Mouse (Mus musculus) liver, postnatal 0 days (tissue): ENCODE measurements around the gene Gm28035. TPM values are rescaled to one million over a fixed set of nuclear protein-coding genes. Genes with fewer than 3 reads are reported as not detected.

Experiments
- ATAC-seq: fragments of 200-750 bp; cut with Nextera tagmentation; 2 replicates; pipeline ENCODE4 v1.8.0; 2017; ENCODE audit warnings: mild to moderate bottlenecking, moderate library complexity
- DNase-seq: peaks from one replicate; pipeline ENCODE4 v3.0.0-alpha.2; 2016
- H3K27ac ChIP-seq: fragments of 300-500 bp; sonication (generic); 2 replicates; pipeline ENCODE4 v1.5.1; 2014; ENCODE audit warnings: antibody characterized with exemption, moderate library complexity, mild to moderate bottlenecking, low read depth
- H3K27me3 ChIP-seq: fragments of 300-500 bp; sonication (generic); 2 replicates; pipeline ENCODE4 v1.6.1; 2014; ENCODE audit warnings: low read length, control low read depth, mixed read lengths; ENCODE audit not compliant: insufficient read depth
- H3K36me3 ChIP-seq: fragments of 300-500 bp; sonication (generic); replicated peaks from 2 replicates; pipeline ENCODE4 v1.6.1; 2014; ENCODE audit warnings: mild to moderate bottlenecking, control low read depth, low read length, moderate library complexity, mixed read lengths; ENCODE audit not compliant: insufficient read depth
- H3K4me1 ChIP-seq: fragments of 300-500 bp; sonication (generic); 2 replicates; pipeline ENCODE4 v1.6.1; 2014; ENCODE audit warnings: antibody characterized with exemption, mild to moderate bottlenecking, control low read depth; ENCODE audit not compliant: insufficient read depth
- H3K4me2 ChIP-seq: fragments of 300-500 bp; sonication (generic); 2 replicates; pipeline ENCODE4 v1.6.1; 2014; ENCODE audit warnings: low read depth, mild to moderate bottlenecking, low read length, moderate library complexity, mixed read lengths
- H3K4me3 ChIP-seq: fragments of 300-500 bp; sonication (generic); 2 replicates; pipeline ENCODE4 v1.5.1; 2014; ENCODE audit warnings: low read depth, low read length
- H3K9ac ChIP-seq: fragments of 300-500 bp; sonication (generic); replicated peaks from 2 replicates; pipeline ENCODE4 v1.6.1; 2014; ENCODE audit warnings: mild to moderate bottlenecking, moderate library complexity
- H3K9me3 ChIP-seq: fragments of 300-500 bp; sonication (generic); 2 replicates; pipeline ENCODE4 v1.6.1; 2016; ENCODE audit warnings: mild to moderate bottlenecking, control low read depth, low read length, mixed read lengths
- CTCF ChIP-seq: sonication (generic); IDR thresholded peaks from 2 replicates; pipeline ENCODE4 v1.5.1; 2016; ENCODE audit warnings: antibody characterized with exemption, low read depth
- EP300 ChIP-seq: IDR thresholded peaks from 2 replicates; pipeline ENCODE4 v1.6.1; 2016; ENCODE audit warnings: antibody characterized with exemption, low read depth, mild to moderate bottlenecking
- WGBS: fragments of 180-500 bp; shearing (Covaris S2); extraction: QIAGEN DNeasy Blood & Tissue Kit; methylation state at CpG from one replicate; pipeline ENCODE4 v1.1.7; 2014; ENCODE audit not compliant: insufficient replicate concordance; 5-methylcytosine and 5-hydroxymethylcytosine counted together
- polyA plus RNA-seq: library from polyadenylated mRNA; unstranded; fragments of >200 nt; fragmentation: Nextera tagmentation; extraction: Ambion mirVana; gene quantifications from 2 replicates; pipeline ENCODE4 v1.2.1, GENCODE M21; 2015

The Gm28035 gene
- polyA plus RNA-seq, 1 experiment from 2014 or later, result 0.14 TPM

DNA sequence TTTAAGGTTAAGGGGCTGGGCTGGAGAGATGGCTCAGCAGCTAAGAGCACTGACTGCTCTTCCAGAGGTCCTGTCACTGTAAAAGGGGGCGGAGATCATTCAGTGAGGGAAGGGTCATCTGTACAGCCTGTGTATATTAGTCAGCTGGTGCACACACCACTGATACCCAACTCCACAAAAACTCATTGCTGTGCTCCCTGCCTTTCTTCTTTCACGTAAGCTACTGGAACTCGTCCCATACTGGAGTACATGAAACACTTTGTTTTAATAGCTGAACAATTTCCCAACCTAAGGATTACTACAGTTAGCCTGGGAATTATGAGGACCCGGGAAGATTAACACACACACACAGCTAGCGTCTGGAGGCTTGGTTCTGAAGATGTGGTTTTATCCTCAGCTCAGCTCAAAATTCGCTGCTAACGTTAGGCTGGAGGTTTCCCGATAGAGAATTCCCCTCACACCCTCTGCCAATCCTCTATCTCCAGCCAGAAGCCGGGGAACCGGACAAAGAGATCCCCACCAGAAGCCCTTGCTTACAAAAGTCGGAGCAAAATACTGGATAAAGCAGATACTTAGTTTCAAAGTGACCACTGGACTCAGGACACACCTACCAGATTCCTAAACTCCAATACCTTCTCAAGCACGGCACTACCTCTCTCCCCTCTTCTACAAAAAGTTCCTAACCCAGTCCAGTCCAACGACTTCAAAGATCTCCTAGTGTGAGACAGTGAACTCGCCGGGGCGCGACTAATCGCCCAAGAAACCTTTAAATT, 3.8 kb upstream of the Gm28035 start:
- no peaks in the 10 kb centered on the region for H3K9me3 ChIP-seq
- ATAC-seq (no peak), DNase-seq (no peak)
- H3K27me3 ChIP-seq, result no peaks in the 10 kb centered on the region
- 2% methylated on average over 18 of the region's 18 CpGs for WGBS
- peak overlapping the region; percentile 94 for H3K4me3 ChIP-seq
- H3K9ac ChIP-seq, result peak overlapping the region; percentile 97
- H3K4me2 ChIP-seq, result peak overlapping the region; percentile 88
- H3K36me3 ChIP-seq, result peaks cover 15% of the 10 kb centered on the region
- peaks cover 38% of the 10 kb centered on the region for H3K4me1 ChIP-seq
- peak overlapping the region; percentile 87 for H3K27ac ChIP-seq
- no peak for TF ChIP-seq EP300
- no peak for TF ChIP-seq CTCF

DNA sequence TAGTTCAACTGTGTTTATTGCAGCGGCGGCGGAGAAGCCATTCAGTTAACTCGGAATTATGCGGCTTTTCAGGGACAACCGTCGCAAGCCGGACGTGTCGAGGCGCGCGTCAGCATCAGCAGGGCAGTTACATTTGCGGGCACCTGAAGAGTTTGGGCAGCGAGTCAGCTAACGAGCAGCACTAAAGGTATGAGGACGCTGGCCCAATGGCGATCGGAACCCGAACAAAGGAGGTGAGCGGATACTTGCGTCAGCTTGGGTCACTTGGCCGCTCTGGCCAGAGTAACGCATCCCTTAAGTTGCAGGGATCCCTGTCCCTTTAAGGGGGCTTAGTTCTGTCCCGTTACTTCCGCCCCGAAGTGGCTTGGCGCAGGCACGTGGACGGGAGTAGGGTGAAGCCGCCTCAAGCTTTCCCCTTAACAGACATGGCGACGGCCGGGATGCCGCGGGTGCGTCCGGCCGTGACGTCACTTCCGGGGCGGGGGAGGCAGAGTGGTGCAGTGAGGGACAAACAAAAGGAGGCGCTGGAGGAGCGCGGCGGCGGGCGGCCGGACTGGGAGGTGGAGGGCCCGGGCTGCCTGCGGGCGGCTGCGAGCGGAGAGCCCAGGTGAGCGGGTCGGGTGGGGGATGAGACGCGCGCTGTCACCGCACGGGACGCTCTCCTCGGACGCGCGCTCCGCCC, 3.0 kb upstream of the Gm28035 start, which contains the start of gene Lrrc8a:
Gene Lrrc8a, plus strand, starts transcription at position 517 of the 682 bp plus-strand sequence.
- Histone ChIP-seq H3K4me2 (peak within 1 kb of the TSS; percentile 88), H3K4me3 (peak within 1 kb of the TSS; percentile 94), H3K36me3 (peaks cover 20% of the 10 kb centered on the region), H3K9me3 (no peaks in the 10 kb centered on the region), H3K27ac (peak within 1 kb of the TSS; percentile 87), H3K4me1 (peaks cover 43% of the 10 kb centered on the region), H3K9ac (peak within 1 kb of the TSS; percentile 97), H3K27me3 (no peaks in the 10 kb centered on the region)
- ATAC-seq, result peak; percentile 92
- TF ChIP-seq CTCF (peak; percentile 67), EP300 (peak; percentile 69; the same call in 1 of the 2 replicates)
- 1% methylated on average over 66 of the region's 67 CpGs for WGBS
- DNase-seq, result peak; percentile 100

DNA sequence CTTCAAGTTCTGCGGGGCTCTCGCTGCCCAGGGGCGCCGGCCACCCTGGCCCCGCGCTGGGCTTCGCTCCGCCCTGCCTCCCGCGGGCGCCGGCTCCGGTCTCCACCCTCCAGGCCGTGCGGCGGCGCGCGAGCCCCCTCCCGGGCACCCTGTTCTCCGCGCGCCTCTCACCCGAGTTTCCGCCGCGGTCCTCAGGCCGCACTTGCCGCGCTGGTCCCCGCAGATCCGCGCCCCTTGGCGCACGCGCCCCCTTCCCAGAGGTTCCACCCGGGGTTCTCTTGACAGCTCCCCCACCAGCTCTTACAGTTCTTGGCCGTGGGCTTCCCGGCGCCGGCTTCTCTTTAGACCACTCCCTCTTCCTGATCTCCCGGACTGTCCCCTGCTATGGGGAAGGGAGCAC, 2.5 kb upstream of the Gm28035 start:
- Histone ChIP-seq H3K4me3 (peak overlapping the region; percentile 94), H3K27ac (peak overlapping the region; percentile 87), H3K9me3 (no peaks in the 10 kb centered on the region), H3K36me3 (peaks cover 21% of the 10 kb centered on the region), H3K4me1 (peaks cover 48% of the 10 kb centered on the region), H3K4me2 (peak overlapping the region; percentile 88), H3K9ac (peak overlapping the region; percentile 97), H3K27me3 (no peaks in the 10 kb centered on the region)
- DNase-seq (no peak), ATAC-seq (peak; percentile 63)
- 0% methylated on average over 39 of the region's 42 CpGs for WGBS
- TF ChIP-seq EP300, result no peak
- TF ChIP-seq CTCF, result no peak

DNA sequence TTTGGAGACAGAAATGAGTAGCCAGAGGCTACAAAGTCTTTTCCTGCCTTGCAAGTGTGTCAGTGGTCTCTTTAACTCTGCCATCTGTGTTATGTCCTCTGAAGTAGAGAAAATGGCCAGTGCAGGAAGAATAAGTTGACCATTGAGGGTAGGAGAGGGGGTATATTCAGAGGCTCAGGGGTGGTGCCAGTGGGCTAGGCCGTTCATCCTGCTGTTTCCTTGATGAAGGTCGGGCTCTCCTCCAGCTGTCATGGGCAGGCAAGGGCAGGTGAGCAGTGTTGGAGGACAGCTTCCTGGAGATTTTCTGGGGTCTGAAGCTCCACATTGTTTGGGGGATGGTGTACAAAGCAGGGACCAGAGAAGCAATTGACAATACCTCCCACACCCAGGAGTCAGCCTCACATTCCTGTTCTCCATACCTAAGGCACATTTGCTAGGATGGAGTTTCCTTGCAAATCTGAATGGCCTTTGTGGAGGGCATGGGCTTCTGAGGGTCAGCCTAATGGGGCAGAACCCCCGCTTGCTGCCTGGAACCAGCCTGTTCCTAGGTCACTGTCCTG, 1.4 kb upstream of the Gm28035 start:
- Histone ChIP-seq H3K36me3 (peaks cover 31% of the 10 kb centered on the region), H3K27ac (peak overlapping the region; percentile 87), H3K9ac (peak overlapping the region; percentile 97), H3K4me2 (peak overlapping the region; percentile 88), H3K4me1 (peaks cover 55% of the 10 kb centered on the region), H3K4me3 (peak overlapping the region; percentile 94), H3K27me3 (no peaks in the 10 kb centered on the region), H3K9me3 (no peaks in the 10 kb centered on the region)
- no peak for ATAC-seq
- 58% methylated on average over 3 of the region's 3 CpGs for WGBS
- DNase-seq, result no peak
- TF ChIP-seq CTCF (no peak), EP300 (no peak)

DNA sequence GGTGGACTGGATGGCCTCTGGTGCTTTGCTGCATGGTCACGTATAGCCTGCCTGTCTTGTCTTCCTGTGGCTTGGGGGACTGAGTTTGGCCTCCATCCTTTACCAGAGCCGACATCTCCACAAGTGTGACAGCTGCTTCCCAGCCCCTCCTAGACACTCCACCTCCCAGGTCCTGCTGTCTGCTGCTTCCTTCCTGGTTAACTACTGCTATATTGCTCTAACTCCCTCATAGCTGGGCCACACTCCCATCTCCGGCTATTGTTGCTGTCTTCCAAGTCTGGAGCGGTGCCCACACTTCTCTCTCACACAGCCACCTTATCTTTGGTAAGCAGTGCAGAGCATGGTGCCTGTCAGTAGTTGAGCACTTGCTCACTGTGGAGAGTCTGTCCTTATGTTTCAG, 590 bp upstream of the Gm28035 start:
- Histone ChIP-seq H3K36me3 (peaks cover 36% of the 10 kb centered on the region), H3K27ac (peak overlapping the region; percentile 87), H3K9ac (peak overlapping the region; percentile 97), H3K27me3 (no peaks in the 10 kb centered on the region), H3K4me2 (peak overlapping the region; percentile 88), H3K4me1 (peaks cover 59% of the 10 kb centered on the region), H3K9me3 (no peaks in the 10 kb centered on the region), H3K4me3 (peak overlapping the region; percentile 94)
- DNase-seq (peak; percentile 66), ATAC-seq (peak; percentile 22)
- 41% methylated on average over 4 of the region's 4 CpGs for WGBS
- TF ChIP-seq CTCF, result no peak
- no peak for TF ChIP-seq EP300

DNA sequence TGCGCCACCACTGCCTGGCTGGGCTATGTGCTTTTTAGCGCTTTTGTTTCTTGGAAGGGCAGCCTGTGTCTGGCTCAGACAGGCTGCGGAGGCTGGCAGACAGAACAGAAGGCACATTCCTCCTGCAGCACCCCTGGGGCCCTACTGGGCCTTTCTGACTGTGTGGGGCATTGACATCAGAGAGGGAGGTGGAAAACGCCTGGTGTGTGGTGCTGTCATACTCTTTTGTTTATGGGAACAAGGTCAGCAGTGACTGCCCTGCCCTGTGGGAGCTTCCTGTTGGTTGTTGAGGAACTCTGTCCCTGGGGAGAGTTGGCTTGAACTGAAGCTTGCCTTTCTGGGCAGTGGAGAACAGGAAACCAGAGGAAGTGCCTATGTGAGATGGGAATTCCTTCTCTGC, 2.1 kb downstream of the Gm28035 start:
- DNase-seq, result peak; percentile 45
- H3K27ac ChIP-seq, result peak overlapping the region; percentile 76

More for the DNA sequence above, 2.1 kb downstream of the Gm28035 start:
- ATAC-seq, result peak; percentile 49
- Histone ChIP-seq H3K9ac (no peak overlapping the region), H3K4me3 (no peak overlapping the region), H3K4me1 (peaks cover 74% of the 10 kb centered on the region), H3K27me3 (no peaks in the 10 kb centered on the region), H3K36me3 (peaks cover 43% of the 10 kb centered on the region), H3K4me2 (no peak overlapping the region), H3K9me3 (no peaks in the 10 kb centered on the region)
- TF ChIP-seq CTCF (no peak), EP300 (peak; percentile 36; the same call in 1 of the 2 replicates)
- WGBS, result 65% methylated on average over 4 of the region's 4 CpGs
